Mouse (Mus musculus) midbrain, embryonic 12.5 days (tissue): ENCODE data around the gene Nubp1. TPM values are rescaled to one million over a fixed set of nuclear protein-coding genes. Genes with fewer than 3 reads are reported as not detected.

Experiments used
- ATAC-seq: fragments of 200-750 bp; cut with Nextera tagmentation; 2 replicates; pipeline ENCODE4 v1.8.0; 2017; ENCODE audit warnings: low read depth, moderate TSS enrichment, moderate library complexity; ENCODE audit not compliant: low FRiP score
- H3K27ac ChIP-seq: fragments of 300-500 bp; sonication (generic); replicated peaks from 2 replicates; pipeline ENCODE4 v1.5.1; 2016; ENCODE audit warnings: mild to moderate bottlenecking
- H3K27me3 ChIP-seq: fragments of 300-500 bp; sonication (generic); 2 replicates; pipeline ENCODE4 v1.6.1; 2016; ENCODE audit warnings: mild to moderate bottlenecking
- H3K36me3 ChIP-seq: fragments of 300-500 bp; sonication (generic); 2 replicates; pipeline ENCODE4 v1.6.1; 2016
- H3K4me1 ChIP-seq: fragments of 300-500 bp; sonication (generic); 2 replicates; pipeline ENCODE4 v1.6.1; 2016
- H3K4me2 ChIP-seq: fragments of 300-500 bp; sonication (generic); replicated peaks from 2 replicates; pipeline ENCODE4 v1.6.1; 2016; ENCODE audit warnings: mild to moderate bottlenecking, moderate library complexity
- H3K4me3 ChIP-seq: fragments of 300-500 bp; sonication (generic); 2 replicates; pipeline ENCODE4 v1.5.1; 2016; ENCODE audit warnings: mild to moderate bottlenecking
- H3K9ac ChIP-seq: fragments of 300-500 bp; sonication (generic); replicated peaks from 2 replicates; pipeline ENCODE4 v1.6.1; 2016; ENCODE audit warnings: mild to moderate bottlenecking, moderate library complexity
- H3K9me3 ChIP-seq: fragments of 300-500 bp; sonication (generic); 2 replicates; pipeline ENCODE4 v1.6.1; 2016; ENCODE audit warnings: mild to moderate bottlenecking
- WGBS: fragments of 180-500 bp; shearing (Covaris S2); methylation state at CpG from one replicate; pipeline ENCODE4 v1.1.7; 2016; 5-methylcytosine and 5-hydroxymethylcytosine counted together
- polyA plus RNA-seq: library from polyadenylated mRNA; unstranded; fragments of >200 nt; fragmentation: Nextera tagmentation; extraction: Ambion mirVana; gene quantifications from 2 replicates; pipeline ENCODE4 v1.2.1, GENCODE M21; 2016

Nubp1 gene
- polyA plus RNA-seq, result 53.4 and 61.7 TPM in 2 replicates

- H3K9ac ChIP-seq, result peak within 1 kb of the TSS; percentile 53
Observed at GRCm38 (mm10) chr16:10411764-10412746, at the start of gene Nubp1. TSS of gene Nubp1 (plus strand) at chr16:10411948.

GRCm38 (mm10) chr16:10363061-10363460 is 48.7 kb upstream of the Nubp1 start:
- WGBS, result 67% methylated on average over 1 of the region's 1 CpGs
- Histone ChIP-seq H3K27ac (no peak overlapping the region), H3K27me3 (no peaks in the 10 kb centered on the region; the same call in 1 of the 2 replicates), H3K4me3 (no peak overlapping the region), H3K9me3 (no peaks in the 10 kb centered on the region), H3K4me2 (no peak overlapping the region), H3K9ac (no peak overlapping the region), H3K36me3 (no peaks in the 10 kb centered on the region), H3K4me1 (peaks cover 9% of the 10 kb centered on the region; the same call in 1 of the 2 replicates)
- no peak for ATAC-seq

More at GRCm38 (mm10) chr16:10411764-10412746, at the start of gene Nubp1:
- H3K4me2 ChIP-seq, result peak within 1 kb of the TSS; percentile 65
- 0 out of 2 replicates have a peak, but pooled peaks cover 3% of the 10 kb centered on the region for H3K27me3 ChIP-seq
- WGBS, result 3% methylated on average over 56 of the region's 56 CpGs
- ATAC-seq, result peak; percentile 97
- H3K27ac ChIP-seq, result peak within 1 kb of the TSS; percentile 90
- peaks cover 15% of the 10 kb centered on the region for H3K4me1 ChIP-seq
- no peaks in the 10 kb centered on the region for H3K9me3 ChIP-seq
- H3K4me3 ChIP-seq, result peak within 1 kb of the TSS; percentile 56
- H3K36me3 ChIP-seq, result peaks cover 37% of the 10 kb centered on the region

GRCm38 (mm10) chr16:10365796-10366195 is 46.0 kb upstream of the Nubp1 start:
- Histone ChIP-seq H3K27ac (no peak overlapping the region), H3K27me3 (no peaks in the 10 kb centered on the region; the same call in 1 of the 2 replicates), H3K9me3 (no peaks in the 10 kb centered on the region), H3K36me3 (no peaks in the 10 kb centered on the region), H3K4me3 (no peak overlapping the region), H3K9ac (no peak overlapping the region), H3K4me2 (no peak overlapping the region), H3K4me1 (peaks cover 15% of the 10 kb centered on the region)
- no peak for ATAC-seq
- WGBS, result 80% methylated on average over 4 of the region's 4 CpGs

- ATAC-seq, result no peak
- Histone ChIP-seq H3K27me3 (no peaks in the 10 kb centered on the region; the same call in 1 of the 2 replicates), H3K27ac (no peak overlapping the region), H3K4me3 (no peak overlapping the region), H3K4me1 (peaks cover 15% of the 10 kb centered on the region), H3K9me3 (no peaks in the 10 kb centered on the region), H3K9ac (no peak overlapping the region), H3K36me3 (no peaks in the 10 kb centered on the region), H3K4me2 (no peak overlapping the region)
- WGBS, result 81% methylated on average over 14 of the region's 14 CpGs
Observed at GRCm38 (mm10) chr16:10366240-10367217, 45.2 kb upstream of the Nubp1 start.

- Histone ChIP-seq H3K9ac (no peak overlapping the region), H3K36me3 (no peaks in the 10 kb centered on the region), H3K27ac (no peak overlapping the region), H3K4me3 (no peak overlapping the region), H3K4me2 (no peak overlapping the region), H3K9me3 (no peaks in the 10 kb centered on the region), H3K27me3 (no peaks in the 10 kb centered on the region), H3K4me1 (peaks cover 18% of the 10 kb centered on the region)
- WGBS, result 43% methylated on average over 3 of the region's 3 CpGs
- ATAC-seq, result no peak
Observed at GRCm38 (mm10) chr16:10369468-10369934, 42.2 kb upstream of the Nubp1 start.

- H3K27ac ChIP-seq, result no peak overlapping the region
- H3K9me3 ChIP-seq, result no peaks in the 10 kb centered on the region
- H3K9ac ChIP-seq, result no peak overlapping the region
- H3K4me3 ChIP-seq, result no peak overlapping the region
- H3K27me3 ChIP-seq, result no peaks in the 10 kb centered on the region
- H3K4me1 ChIP-seq, result peaks cover 23% of the 10 kb centered on the region
- no peak for ATAC-seq
- H3K4me2 ChIP-seq, result no peak overlapping the region
- no peaks in the 10 kb centered on the region for H3K36me3 ChIP-seq
- WGBS, result 85% methylated on average over 1 of the region's 1 CpGs
Observed at GRCm38 (mm10) chr16:10369996-10370395, 41.8 kb upstream of the Nubp1 start.

- H3K9me3 ChIP-seq, result no peaks in the 10 kb centered on the region
- H3K4me1 ChIP-seq, result peaks cover 18% of the 10 kb centered on the region
- H3K36me3 ChIP-seq, result no peaks in the 10 kb centered on the region
- H3K4me3 ChIP-seq, result no peak overlapping the region
- no peaks in the 10 kb centered on the region for H3K27me3 ChIP-seq
- H3K27ac ChIP-seq, result no peak overlapping the region
- 78% methylated on average over 4 of the region's 4 CpGs for WGBS
- no peak overlapping the region for H3K9ac ChIP-seq
- ATAC-seq, result no peak
- H3K4me2 ChIP-seq, result no peak overlapping the region
Observed at GRCm38 (mm10) chr16:10372372-10372771, 39.4 kb upstream of the Nubp1 start.

- H3K27ac ChIP-seq, result no peak overlapping the region
- peak overlapping the region; percentile 53 for H3K4me2 ChIP-seq
- H3K9ac ChIP-seq, result 0 out of 2 replicates have a peak overlapping the region, but pooled peaks have one; percentile 28
- no peaks in the 10 kb centered on the region for H3K9me3 ChIP-seq
- peak overlapping the region; percentile 18; the same call in 1 of the 2 replicates for H3K4me3 ChIP-seq
- H3K27me3 ChIP-seq, result no peaks in the 10 kb centered on the region
- WGBS, result 23% methylated on average over 13 of the region's 13 CpGs
- peaks cover 14% of the 10 kb centered on the region for H3K4me1 ChIP-seq
- ATAC-seq, result peak; percentile 74
- H3K36me3 ChIP-seq, result no peaks in the 10 kb centered on the region
Observed at GRCm38 (mm10) chr16:10374254-10375011, 37.3 kb upstream of the Nubp1 start.

- ATAC-seq, result no peak
- Histone ChIP-seq H3K4me3 (no peak overlapping the region), H3K4me2 (no peak overlapping the region), H3K4me1 (peaks cover 8% of the 10 kb centered on the region), H3K36me3 (no peaks in the 10 kb centered on the region), H3K27ac (no peak overlapping the region), H3K27me3 (no peaks in the 10 kb centered on the region), H3K9ac (no peak overlapping the region), H3K9me3 (no peaks in the 10 kb centered on the region)
- 89% methylated on average over 1 of the region's 1 CpGs for WGBS
Observed at GRCm38 (mm10) chr16:10377286-10377685, 34.5 kb upstream of the Nubp1 start.

- ATAC-seq, result no peak
- WGBS, result 66% methylated on average over 2 of the region's 2 CpGs
- Histone ChIP-seq H3K27ac (no peak overlapping the region), H3K36me3 (no peaks in the 10 kb centered on the region), H3K27me3 (no peaks in the 10 kb centered on the region), H3K4me2 (no peak overlapping the region), H3K4me1 (peaks cover 4% of the 10 kb centered on the region), H3K4me3 (no peak overlapping the region), H3K9me3 (no peaks in the 10 kb centered on the region), H3K9ac (no peak overlapping the region)
Observed at GRCm38 (mm10) chr16:10379531-10379930, 32.2 kb upstream of the Nubp1 start.

- Histone ChIP-seq H3K9me3 (no peaks in the 10 kb centered on the region), H3K27ac (no peak overlapping the region), H3K9ac (no peak overlapping the region), H3K27me3 (no peaks in the 10 kb centered on the region), H3K4me3 (no peak overlapping the region), H3K4me2 (0 out of 2 replicates have a peak overlapping the region, but pooled peaks have one; percentile 23), H3K36me3 (no peaks in the 10 kb centered on the region), H3K4me1 (no peaks in the 10 kb centered on the region)
- ATAC-seq, result no peak
- 32% methylated on average over 8 of the region's 8 CpGs for WGBS
Observed at GRCm38 (mm10) chr16:10384060-10384497, 27.7 kb upstream of the Nubp1 start.
